Mouse (Mus musculus): ENCODE measurements around the gene Nlrc4.

Nlrc4 gene

DNA sequence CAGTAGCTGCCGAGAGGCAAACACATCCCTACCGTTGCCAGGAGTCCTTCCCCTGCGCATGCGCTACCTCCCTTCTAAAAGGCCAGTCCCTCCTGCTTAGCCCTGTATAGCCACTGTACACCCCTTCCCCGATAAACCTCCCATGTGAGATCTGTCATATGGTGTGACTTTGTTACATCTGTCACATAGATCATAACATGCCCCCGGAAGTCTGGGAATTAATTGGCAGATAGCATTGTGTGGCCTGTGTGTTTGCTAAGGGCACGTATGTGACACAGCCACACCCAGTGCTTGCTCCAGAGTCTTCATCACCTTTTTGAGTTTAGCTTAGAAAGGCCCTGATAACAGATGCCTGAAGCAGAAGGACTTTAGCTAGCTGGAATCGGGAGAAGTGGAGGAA lies 28.9 kb downstream of the Nlrc4 start:
- no peak for DNase-seq (ENCODE audit: low read depth, low spot score)

DNA sequence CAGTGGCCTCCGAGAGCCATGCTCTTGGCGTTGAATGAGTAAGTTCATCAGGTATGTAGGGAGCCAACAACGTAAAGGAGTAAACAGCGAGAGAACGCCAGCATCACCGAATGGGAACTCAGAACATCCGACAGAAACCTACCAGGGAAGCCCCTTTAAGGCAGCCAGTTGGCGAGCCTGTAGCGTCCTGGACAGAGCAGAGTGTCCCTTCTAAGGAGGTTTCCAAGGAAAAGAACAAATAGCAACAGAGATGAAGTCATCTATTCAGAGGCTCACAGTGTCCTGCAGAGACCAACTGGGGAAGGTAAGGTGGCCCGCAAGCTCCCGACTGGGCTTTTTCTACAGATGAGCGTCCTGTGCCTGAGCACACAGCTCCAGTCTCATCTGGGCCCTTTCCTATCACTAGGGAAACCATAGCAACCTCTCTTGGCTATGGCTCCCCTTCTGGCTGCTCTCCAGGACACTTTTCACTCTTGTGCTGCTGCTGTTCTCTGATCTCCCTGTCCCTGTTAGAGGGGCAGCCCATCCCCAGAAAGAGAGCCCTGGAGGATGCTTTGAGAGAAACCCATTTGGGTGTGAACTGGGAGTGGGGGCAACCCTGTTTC lies 34.4 kb downstream of the Nlrc4 start:
- no peak for DNase-seq (ENCODE audit: low read depth, low spot score)

DNA sequence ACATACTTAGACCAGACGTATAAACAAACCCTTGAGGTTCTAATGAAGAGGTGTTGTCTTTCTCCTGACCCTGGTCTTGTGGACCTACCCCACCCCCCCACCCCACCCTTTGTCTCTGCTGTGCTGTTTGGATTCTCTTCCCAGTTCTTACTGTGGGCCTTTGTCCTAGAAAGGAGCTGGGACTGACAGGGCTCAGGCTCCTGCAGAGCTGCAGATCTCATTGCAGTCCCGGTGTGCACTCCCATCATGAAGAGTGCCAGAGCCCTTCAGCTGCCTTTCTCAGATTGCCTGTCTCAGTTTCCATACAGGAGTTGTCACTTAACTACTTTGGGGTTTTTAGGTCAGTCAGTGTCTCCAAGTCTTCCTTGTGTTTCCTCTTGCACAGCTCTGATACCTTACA lies 38.3 kb downstream of the Nlrc4 start:
- DNase-seq (ENCODE audit: low read depth, low spot score): no peak

DNA sequence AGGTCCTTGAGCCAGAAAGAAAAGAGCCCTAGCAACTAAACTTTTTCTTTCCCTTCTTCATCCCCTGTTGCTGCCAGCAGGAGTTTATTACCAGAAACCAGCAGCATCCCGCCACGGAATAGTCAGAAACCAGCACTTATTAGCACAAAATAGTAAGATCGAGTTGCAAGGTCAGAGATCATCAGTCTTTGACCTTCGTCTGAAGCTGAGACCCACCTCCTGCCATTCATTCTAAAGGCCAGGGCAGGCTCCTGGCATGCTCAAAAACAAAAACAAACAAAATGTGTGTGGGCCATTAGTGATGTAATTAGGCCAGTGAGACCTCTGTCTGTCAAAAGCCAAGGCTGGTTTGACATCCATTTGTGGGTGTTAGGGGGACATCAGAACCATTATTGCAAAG lies 40.8 kb downstream of the Nlrc4 start:
- no peak for DNase-seq (ENCODE audit: low read depth, low spot score)

DNA sequence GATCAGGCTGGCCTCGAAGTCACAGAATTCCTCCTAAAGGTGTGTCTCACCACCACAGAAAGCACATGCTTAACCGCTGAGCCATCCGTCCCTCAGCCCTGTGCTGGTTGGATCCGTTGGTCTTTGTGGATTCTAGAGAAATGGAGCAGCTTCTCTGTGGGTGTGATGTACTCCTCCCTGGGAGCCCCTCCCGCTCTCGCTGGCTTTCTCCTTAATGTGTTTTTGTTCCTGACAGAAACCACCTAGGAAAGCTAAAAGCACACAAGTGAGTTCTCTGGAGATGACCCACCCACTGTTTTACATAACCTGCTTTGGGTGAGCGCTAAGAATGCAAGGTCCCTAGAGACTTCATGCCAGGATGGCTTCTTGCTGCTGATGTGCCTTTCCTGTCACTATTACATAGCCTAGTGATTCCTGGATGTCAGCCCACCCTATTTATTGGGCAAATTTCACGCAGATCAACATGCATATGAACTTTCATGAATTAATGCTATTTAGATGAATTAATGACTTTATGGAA lies 42.0 kb downstream of the Nlrc4 start:
- DNase-seq (ENCODE audit: low read depth, low spot score): peak; percentile 41

DNA sequence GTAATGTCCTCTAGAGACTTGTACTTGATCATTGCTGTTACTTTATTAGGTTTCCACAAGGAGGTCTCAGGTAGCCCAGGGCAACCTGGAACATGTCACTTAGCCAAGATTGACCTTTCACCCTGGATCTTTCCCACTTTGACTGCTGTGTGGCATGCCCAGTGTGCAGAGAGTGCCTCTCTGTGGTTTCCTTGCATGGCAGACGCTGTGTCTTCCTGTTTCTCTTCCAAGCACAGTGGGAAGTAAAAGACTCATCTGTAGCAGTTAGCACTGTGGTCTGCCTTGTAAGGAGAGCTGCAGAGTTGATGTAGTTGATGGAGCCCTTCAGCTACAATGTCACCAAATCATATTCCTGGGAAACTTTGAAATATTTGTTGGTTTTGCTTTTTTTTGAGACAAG lies 44.3 kb downstream of the Nlrc4 start:
- DNase-seq (ENCODE audit: low read depth, low spot score): no peak

DNA sequence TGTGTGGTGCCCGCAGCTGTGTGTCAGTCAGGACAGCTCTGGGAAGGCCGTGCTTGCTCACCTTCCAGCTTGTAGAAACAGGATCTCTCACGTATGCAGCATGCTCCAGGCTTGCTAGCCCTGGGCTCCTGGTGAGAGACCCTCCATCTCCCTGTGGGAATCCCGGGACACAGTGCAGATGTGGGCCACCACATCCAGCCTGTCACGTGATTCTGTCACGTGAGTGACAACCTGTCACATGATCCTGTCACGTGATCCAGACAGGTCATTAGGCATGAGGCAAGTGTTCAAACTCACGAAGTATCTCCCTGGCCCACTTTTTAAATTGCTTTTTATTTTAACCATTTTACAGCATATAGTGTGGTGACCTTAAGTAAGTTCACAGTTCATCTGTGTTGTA lies 45.6 kb downstream of the Nlrc4 start:
- DNase-seq (ENCODE audit: low read depth, low spot score): peak; percentile 59

DNA sequence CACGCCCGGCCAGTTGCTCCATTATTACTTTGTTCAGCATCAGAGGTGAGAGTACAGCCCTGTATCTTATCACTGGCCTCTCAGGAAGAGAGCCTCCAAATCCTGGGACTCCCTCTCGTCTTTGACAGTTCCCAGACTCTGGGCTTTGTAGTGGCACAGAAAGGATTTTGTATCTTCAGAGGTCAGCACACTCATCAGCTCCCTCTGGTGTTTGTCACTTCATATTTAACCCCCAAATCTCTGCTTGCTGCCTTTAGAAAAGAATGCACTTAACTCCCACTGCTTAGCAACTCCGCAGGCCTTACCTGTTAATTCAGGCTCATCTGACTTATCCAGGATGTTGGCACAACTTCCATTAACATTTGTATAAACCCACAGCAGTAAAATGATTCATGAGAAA lies 49.2 kb downstream of the Nlrc4 start:
- peak; percentile 49 for DNase-seq (ENCODE audit: low read depth, low spot score)

DNA sequence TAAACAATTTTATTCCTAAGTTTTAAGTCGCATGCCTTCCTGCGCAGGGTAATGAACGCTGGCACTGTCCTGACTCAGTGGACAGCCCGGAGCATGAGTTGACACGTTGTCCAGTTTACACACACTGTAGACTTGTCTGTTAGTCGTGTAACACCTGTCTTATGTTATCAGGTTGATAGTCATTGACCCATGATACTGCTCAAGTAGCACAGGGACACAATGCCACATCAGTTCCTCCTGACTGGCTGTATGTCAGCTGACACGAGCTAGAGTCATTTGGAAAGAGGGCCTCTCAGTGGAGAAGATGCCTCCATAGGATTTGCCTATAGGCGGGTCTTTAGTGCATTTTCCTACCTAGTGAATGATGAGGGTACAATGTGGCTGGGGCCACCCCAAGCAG lies 52.5 kb downstream of the Nlrc4 start:
- DNase-seq (ENCODE audit: low read depth, low spot score): no peak

DNA sequence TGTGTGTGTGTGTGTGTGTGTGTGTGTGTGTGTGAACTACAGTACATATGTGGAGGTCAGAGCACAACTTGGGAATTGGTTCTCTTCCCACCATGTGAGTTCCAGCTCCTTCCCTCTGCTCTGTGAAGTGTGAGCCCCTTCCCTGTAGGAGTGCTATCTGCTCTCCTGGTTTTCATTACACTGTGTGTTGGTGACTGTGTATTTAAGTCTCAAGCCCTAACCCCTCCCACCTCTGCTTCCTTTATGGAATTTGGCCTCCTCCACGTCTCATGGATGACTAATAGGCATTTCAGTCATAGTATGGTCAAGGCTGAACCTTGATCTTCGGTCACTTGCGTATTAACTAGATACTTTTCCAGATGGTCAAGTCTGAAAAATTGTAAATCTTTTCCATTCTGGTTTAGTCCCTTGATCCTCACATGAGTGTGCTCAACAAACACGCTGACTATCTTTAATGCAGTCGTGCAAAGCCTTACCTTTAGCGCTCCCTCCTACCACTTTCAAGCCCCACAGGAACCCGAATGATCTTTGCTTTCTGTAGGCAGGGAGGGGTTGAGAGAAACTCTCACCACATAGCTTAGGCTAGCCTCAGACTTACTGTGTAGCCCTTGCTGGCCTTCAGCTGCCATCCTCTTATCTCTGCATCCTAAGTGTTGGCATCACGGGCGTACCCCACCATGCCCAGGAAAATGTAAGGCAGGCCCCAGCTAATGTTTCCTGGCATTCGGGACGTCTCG lies 56.3 kb downstream of the Nlrc4 start:
- no peak for DNase-seq (ENCODE audit: low read depth, low spot score)

DNA sequence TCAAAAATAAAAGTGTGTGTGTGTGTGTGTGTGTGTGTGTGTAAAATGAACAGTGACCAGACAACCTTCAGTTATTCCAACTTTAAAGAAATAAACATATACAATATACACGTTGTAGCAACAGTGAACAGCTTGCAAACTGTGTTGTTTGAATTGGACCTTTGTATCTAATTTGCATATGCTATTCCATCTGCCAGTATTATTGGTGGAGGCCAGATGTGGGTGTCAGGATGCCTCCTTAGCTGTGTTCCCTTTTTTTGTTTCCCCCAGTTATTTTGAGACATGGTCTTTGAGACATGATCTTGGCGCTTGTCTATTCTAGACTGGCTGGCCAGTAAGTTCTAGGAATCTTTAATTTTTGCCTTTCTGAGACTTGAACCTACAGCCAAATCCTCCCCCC lies 61.8 kb downstream of the Nlrc4 start:
- DNase-seq (ENCODE audit: low read depth, low spot score): no peak

DNA sequence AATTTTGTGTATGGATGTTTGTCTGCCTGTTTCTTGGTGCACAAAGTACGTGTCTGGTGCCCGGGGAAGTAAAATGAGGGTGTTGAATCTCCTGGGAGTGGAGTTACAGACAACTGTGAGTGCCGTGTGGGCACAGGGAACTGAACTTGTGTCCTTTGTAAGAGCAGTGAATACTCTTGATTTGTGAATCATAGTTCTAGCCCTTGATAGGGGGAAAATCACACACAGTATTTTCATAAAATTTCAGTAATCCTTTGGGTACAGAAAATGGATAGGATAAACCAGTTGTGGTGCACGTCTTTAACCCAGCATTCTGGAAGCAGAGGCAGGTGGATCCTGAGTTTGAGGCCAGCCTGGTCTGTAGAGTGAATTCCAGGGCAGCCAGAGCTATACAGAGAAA lies 62.2 kb downstream of the Nlrc4 start:
- DNase-seq (ENCODE audit: low read depth, low spot score): no peak

DNA sequence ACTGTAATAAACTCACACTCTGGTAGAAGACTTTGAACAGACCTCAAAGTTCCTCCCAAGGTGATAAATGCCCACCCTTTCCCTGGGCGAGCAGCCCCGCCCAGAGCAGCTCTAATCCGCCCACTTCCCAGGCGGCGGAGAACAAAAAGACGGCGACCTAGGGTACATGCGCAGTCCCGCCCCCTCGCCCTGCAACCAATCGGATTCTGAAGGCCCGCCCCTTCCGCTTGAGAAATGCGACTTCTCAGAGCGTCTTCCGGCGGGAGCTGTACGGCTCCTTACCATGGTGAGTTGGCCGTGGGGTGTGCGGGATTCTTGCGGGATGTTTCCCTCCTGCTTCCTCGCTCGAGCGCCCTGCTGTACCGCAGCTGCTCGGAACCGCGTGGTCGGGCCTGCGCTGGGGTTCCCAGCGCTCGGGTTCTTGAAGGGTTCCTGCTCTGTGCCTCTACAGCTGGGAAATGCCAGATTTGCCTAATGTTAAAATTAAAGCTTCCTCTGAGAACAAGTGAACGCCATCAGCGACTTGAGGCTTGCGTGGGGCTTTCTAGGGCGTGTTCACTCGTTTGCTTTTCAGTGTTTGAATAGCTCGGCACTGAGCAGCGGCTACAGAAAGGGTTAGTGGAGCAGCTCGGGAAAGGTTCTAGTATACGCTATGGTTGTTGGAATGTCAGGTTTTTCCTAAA lies 63.4 kb downstream of the Nlrc4 start, which contains the start of gene Slc30a6:
Slc30a6 (plus strand) TSS at position 226 of the 683 bp plus-strand sequence.
- peak; percentile 97 for DNase-seq (ENCODE audit: low read depth, low spot score)

DNA sequence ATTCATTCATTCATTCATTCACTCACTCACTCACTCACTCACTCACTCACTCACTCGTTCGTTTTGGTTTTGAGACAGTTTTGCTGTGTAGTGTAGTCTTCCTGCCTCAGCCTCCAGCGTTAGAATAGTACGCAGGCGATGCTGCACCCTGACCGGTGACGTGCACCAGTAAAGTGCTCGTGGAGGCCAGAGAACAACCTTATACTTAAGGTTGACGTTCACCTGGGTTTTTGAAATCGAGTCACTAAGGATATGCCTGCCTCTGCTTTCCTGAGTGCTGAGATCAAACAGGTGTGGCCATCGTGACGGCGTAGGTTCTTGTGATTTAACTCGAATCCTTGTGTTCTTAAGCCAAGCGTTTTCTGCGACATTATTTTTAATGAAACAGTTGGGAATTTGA lies 64.1 kb downstream of the Nlrc4 start:
- DNase-seq (ENCODE audit: low read depth, low spot score): peak; percentile 19

DNA sequence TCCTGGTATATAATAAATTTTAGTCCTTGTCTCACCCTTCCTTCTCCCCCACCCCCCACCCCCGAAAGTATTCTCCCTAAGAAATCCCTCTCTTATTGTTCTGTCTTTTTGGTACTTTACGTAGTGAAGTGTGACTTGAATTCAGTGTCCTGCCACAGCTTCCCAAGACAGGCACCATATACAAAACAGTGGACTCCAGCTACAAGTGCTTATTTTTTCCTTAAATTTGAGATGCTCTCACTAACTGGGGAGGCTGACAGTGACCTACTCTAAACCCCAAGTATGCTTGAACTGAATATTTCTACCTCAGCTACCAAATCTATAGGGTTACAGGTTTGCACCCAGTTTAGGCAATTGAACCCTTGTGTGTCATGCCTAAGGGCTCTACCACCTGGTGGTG lies 64.6 kb downstream of the Nlrc4 start:
- no peak for DNase-seq (ENCODE audit: low read depth, low spot score)

DNA sequence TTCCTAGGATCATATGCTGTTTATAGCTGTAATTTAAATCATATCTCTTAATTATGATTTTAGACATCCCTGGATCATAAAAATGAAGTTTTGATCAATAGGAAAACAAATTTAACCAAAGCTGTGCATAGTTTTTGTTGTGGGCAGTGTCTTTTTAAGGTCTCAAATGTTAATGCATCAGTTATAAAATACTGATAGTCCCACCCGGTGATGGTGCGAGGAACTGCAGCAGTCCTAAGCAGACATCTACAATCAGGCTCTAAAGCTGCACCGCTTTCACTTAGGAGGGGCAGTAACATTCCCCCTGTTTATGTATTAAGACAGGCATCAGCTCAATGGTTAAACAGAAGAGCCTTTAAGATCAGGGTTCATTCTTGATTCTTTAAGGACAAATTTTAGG lies 69.1 kb downstream of the Nlrc4 start:
- no peak for DNase-seq (ENCODE audit: low read depth, low spot score)

DNA sequence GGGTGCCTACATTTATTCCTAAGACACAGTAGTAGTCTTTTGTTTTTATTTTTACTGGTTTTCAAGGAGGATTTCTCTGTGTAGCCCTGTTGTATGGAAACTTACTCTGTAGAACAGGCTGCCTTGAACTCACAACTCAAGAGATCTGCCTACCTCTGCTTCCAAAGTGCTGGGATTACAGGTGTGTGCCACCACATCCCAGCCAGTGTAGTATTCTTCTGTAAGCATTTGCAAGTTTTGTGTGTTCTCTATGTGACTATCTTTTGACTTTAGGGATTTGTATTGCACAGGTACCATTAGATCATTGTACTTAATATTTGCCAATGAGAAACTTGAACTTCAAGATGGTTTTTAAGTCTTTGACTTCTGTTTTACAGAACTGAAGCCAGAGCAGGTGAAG lies 72.3 kb downstream of the Nlrc4 start:
- no peak for DNase-seq (ENCODE audit: low read depth, low spot score)

DNA sequence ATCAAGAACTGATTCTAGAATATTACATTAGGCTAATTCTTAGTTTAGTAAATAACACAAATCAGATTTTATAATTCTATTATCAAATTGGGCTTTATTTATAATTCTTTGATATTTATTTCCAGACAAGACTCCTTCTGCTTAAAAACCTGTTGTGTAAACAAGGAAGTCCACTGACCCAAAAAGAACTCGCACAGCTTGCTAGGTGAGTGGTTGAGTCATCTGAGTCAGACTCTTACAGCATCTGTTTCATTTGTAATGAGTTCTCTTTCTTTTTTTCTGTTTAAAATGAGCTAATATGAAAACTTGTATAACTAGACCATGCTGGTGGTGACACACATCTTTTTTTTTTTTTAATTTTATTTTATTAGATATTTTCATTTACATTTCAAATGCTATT lies 82.0 kb downstream of the Nlrc4 start:
- DNase-seq (ENCODE audit: low read depth, low spot score): no peak
